Mouse (Mus musculus): ENCODE data around the gene Btf3l4. TPM values are rescaled to one million over a fixed set of nuclear protein-coding genes. Genes with fewer than 3 reads are reported as not detected.
A peak's percentile ranks its signal among the peaks of the same experiment; 100 is the strongest.

The Btf3l4 gene
- total RNA-seq, 2 experiments from 2014 or later = 101 to 105 TPM

DNA sequence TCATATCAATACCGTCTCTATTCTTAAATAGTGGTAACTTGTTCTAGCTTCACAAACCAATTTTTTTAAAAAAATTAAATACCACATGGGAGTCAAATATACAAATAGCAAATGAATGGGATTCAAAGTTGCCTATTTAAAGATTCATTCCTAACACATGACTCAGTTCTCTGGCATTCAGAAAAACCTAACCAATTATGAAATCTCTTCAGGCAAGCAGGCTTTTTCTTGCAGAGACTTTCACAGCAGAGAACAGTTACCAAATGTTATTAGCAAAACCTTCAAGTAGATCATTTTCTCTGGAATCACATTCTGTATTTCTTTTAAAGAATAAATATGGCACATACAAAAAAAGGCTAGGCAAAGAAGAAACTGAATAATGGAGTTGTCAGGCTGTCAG lies 2.7 kb downstream of the Btf3l4 start:
- intact Hi-C loops (cut with DNase I) = no loop called here
- DNase-seq (ENCODE audit: extremely low spot score in 1 of 2, low spot score in 2 of 2) = no peak

DNA sequence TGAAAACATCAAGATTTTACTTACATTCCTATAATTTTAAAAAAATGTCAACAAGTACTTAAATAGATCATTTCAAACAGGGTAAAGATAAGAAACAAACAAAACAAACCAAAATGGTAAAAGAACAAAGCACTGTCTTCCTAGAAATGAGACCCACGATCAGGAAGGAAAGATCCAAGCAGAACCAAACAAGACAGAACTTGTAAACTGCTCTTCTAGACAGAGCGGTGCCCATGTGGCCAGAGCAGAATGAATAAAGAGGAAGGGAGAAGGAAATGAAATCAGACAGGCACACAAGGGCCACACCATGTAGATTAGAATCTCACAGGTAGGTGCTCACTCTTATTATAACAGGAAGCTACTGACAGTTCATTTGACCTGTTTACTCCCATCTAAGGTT lies 6.8 kb downstream of the Btf3l4 start:
- DNase-seq (ENCODE audit: extremely low spot score in 1 of 2, low spot score in 2 of 2) = no peak
- intact Hi-C loops (cut with DNase I) = no loop called here

DNA sequence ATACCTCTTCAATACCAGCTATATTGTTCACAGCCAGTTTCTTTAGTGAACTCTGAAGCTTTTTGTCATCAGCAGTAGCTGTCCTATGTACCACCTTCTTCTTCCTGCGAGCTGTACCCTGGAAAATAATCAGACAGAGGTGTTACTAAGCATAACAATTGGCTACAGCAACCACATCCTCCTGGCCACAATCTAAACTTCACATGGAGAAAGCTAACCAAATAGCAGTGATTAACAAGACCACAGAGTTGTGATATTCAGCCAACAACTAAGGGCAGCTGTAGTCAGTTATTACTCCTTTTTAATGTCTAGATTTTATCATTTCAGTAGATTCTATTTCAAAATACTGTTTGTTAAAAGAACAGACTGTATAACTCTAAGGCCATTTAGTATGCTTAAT lies 7.3 kb downstream of the Btf3l4 start:
- DNase-seq (ENCODE audit: extremely low spot score in 1 of 2, low spot score in 2 of 2) = no peak
- intact Hi-C loops (cut with DNase I) = no loop called here

DNA sequence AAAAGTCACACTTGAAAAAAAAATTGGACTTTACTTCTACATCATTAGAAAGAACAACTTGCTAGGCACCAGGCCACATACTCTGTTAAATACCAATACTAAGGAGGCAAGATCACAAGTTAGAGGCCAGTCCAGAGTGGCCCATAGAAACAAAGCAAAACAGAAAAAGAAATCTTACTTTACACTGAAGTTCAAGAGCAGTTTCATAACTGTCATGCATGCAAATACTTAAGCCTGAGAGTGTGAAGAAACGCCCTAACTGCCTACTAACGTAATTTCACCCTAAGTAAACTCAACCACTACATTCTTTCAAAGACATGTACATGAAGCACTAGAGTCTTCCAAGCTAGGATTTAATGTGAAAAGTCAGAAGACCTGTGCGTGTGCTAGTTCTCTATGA lies 7.7 kb downstream of the Btf3l4 start:
- DNase-seq (ENCODE audit: extremely low spot score in 1 of 2, low spot score in 2 of 2) = no peak
- intact Hi-C loops (cut with DNase I) = no loop called here

DNA sequence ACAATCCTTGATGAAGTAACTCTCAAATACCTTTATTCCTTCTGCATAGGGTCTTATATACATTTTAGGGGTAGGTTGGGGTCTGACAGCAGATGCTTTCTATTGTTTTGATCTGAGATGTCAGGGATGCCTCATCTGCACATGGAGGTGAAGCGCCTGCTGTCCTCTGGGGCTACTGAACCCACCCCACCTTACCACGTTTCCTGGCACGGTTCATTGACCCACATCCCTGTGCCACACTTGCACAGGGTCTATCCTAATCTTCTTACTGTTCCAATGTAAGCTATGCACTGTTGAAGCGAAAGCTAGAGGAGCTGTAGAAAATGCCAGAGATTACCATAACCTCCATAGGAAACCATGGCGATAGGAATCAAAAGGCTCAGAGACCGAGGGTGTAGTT lies 21.9 kb downstream of the Btf3l4 start:
- intact Hi-C loops (cut with DNase I) = no loop called here
- no peak for DNase-seq (ENCODE audit: extremely low spot score in 1 of 2, low spot score in 2 of 2)

DNA sequence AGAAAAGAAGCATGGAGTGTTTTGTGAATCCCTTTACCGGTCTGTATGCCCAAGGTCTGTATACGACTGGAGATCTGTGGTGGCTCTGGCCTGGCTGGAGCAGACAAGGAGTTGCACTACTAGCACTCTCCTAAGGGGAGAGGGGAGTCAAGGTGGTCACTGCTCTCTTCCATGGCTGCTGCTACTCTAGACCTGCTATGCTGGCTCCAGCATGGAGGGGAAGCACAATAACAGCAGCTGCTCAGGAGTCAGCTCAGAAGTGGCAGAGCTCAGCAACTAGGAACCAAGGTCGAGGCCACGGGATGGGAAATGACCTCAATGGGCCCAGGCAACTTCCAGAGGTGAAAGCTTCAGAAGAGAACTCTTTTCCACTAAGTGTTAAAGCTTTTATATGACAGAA lies 22.3 kb downstream of the Btf3l4 start:
- intact Hi-C loops (cut with DNase I) = no loop called here
- no peak for DNase-seq (ENCODE audit: extremely low spot score in 1 of 2, low spot score in 2 of 2)

DNA sequence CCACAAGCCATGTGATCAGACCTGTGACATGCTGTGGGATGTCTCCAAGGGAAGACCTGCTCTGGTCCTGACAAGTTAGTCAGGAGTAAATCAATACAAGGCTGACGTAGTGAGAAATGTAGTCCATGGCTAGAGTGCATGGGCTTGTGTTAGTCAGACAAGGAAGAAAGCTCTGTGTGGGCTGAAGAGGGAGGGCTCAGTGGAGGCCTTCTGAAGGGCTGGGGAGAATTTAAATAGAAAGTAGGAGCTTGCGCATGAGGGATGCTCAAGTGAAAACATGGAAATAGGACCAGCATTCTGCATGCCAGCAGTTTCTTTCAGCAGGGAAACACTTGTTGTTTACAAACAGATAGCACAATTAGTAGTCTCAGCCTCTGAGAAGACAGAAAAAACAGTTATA lies 29.9 kb downstream of the Btf3l4 start:
- DNase-seq (ENCODE audit: extremely low spot score in 1 of 2, low spot score in 2 of 2) = no peak
- intact Hi-C loops (cut with DNase I) = no loop called here

DNA sequence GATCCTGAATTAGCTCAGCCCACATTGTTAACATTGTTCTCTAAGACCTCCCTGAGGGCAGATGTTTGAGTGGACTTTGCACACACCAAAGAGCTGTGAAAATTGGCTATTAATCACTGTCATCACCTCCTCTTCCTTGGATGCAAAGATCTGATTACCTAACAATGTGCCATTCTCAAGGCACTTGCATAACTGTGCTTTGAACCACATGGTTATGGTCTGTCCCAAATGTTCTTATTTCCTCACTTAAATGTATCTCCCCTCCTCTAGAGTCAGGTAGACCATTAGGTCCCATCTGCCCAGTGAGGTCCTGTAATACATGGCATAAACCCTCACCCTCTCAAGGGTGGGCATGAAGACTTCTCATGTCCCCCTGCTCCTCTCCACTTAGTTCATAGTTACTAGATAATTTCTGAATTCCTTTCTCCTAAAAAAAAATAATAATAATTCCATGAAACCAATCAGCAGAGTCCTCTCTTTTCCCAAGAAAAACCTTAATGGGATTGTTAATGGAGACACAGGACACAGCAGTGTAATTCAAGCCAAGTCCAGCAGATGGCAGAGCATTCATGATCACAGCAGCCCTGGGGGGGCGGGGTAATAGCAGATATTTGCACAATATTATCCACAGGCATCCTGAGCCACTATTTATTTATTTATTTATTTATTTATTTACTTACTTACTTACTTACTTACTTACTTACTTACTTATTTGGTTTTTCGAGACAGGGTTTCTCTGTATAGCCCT lies 35.2 kb downstream of the Btf3l4 start:
- intact Hi-C loops (cut with DNase I) = no loop called here
- DNase-seq (ENCODE audit: extremely low spot score in 1 of 2, low spot score in 2 of 2) = peak; percentile 28 to 67

DNA sequence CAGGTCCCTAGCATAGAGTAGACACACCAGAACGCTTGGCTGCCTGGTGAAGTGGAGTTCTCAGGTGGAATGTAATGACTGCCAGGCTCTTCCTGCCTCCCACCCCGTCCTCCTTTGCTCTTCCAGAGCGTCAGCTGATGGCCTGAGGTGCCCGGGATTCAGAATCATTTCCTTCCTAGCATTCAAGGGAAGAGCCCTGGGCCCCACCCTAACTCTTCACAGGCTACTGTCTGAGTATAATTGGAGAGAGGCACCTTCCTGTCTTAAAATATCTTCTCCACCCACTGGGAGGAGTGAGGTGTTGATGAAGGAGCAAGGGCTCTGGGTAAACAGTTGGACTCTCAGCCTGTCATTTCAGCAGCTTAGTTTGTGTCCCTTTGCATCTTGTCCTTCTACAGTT lies 36.7 kb downstream of the Btf3l4 start:
- intact Hi-C loops (cut with DNase I) = no loop called here
- no peak for DNase-seq (ENCODE audit: extremely low spot score in 1 of 2, low spot score in 2 of 2)

DNA sequence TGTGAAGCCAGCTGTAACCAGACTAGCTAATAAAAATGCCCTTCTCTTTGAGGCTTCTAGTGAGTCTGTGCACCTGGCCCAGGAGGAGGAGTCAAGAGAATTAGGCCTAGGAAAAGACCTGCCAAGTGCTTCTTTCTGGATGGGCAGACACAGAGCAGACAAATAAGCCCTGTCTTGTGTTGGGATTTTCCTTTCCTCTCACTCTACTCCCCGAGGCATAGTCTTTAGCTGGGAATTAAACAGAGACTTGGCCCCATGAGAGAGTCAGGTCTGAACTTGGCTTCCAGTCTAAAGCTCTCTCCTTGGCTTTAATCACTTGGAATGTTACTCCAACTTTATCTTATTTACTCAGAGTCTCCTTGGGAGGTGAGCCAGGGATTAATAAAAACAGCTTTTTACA lies 39.5 kb downstream of the Btf3l4 start:
- intact Hi-C loops (cut with DNase I) = no loop called here
- DNase-seq (ENCODE audit: extremely low spot score in 1 of 2, low spot score in 2 of 2) = no peak

DNA sequence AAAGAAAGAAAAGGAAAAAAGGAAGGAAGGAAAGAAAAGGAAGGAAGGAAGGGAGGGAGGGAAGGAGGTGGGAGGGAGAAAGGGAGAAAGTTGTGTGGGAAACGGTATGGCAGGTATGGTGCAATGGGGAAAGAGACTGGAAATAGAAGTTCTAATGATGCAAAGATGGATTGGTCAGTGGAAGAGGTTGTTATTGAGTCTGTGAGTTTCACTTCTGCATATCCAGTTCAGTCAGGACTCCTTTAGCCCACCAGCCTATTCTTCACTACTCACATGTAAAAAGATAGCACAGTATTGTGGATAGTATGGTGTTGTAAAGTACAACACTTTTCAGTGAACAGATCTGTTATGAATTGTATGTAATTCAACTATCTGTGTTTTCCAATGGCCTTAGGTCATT lies 42.9 kb downstream of the Btf3l4 start:
- DNase-seq (ENCODE audit: extremely low spot score in 1 of 2, low spot score in 2 of 2) = no peak

DNA sequence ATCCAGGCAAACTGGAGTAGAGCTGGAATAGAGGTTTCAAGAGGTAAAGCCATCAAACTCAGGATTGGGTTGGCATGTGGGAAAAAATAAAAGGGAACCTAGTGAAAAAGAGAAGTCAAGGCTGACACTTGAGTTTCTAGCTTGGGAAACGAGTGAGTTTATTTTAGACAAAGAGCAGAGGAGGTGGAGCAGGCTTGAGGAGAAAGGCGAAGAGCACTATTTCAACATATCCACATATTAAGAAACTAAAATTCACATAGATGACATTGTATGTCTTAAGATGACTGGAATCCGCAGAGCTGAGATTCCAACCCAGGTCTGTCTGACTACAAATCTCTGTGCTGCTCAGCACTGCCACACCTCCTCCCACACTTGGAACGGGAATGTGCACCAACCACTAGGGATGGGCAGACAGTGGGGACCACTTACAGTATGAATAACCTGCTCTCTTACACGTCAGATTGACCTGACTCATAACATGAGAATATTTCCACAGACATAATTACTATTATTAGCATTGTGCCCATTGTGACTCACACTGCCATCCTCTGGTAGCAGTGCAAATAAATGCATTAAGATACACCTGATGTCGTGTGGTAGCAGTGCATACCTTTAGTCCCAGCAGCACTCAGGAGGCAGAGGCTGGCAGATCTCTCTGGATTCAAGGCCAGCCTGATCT lies 44.0 kb downstream of the Btf3l4 start:
- DNase-seq (ENCODE audit: extremely low spot score in 1 of 2, low spot score in 2 of 2) = no peak
- intact Hi-C loops (cut with DNase I) = no loop called here

More for the DNA sequence above, 42.9 kb downstream of the Btf3l4 start:
- intact Hi-C loops (cut with DNase I) = no loop called here

DNA sequence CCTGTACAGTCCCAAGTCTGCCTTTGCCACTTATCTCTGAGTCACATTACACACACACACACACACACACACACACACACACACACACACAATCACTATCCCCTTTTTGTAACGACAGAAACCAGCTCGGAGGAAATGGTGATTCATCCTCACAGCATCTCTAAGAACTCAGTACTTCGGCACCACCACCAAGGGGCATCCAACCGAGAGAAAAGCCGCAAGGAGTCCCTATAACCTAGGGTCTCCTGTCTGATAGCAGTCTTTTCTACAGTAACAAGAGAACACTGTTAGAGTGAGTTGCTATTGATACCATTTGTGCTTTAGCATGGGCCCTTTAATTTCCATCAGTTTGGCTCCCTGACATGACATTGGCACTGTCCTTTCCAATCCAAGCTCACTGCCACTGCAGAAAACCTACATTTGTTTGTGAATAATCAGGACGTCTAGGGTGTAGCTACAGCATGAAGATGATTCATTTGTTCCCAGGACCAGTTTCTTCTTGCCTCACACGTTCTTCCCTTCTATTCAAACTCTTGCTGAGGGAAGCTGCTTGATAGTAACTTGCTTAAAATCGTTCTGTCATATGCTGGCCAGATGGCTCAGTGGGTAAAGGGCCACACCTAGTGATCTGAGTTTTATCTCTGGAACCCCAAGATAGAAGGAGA lies 50.9 kb downstream of the Btf3l4 start:
- intact Hi-C loops (cut with DNase I) = no loop called here
- peak; percentile 4 to 15 for DNase-seq (ENCODE audit: extremely low spot score in 1 of 2, low spot score in 2 of 2)

DNA sequence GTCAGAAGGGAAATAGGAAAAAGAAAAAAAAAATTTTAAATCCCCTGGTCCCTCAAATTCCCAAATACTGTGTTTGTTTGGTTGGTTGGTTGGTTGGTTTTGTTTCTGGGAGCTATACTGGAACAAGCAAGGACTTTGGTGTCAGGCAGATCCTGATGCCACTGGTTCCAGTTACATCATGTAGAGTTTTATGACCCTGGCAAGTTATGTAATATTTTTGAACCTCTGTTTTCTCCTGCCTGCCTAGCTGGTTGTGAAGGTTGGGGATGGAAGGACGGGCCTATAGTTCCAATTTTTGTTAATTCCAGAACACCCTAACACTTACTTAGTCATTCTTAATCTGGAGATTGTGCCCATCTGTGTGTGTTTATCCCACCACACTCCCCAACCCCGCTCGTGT lies 51.8 kb downstream of the Btf3l4 start:
- intact Hi-C loops (cut with DNase I) = no loop called here
- DNase-seq (ENCODE audit: extremely low spot score in 1 of 2, low spot score in 2 of 2) = no peak

DNA sequence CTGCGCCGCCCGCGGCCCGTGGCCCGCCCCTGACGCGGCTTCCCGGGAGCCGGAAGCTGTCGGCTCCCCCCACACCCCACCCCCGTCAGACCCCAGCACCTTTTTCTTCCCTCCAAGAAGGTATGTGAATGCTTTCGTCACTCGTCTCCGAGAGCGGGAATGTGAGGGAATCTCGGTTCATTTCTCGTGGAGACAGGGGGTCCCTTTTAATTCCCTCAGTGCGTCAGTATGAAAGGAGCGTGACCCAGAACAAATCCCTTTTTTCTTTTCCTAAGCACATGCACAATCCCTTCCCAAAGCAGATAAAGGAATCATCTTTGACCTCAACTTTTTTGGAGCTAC lies 52.6 kb downstream of the Btf3l4 start:
- peak in 1 of 2 experiments; percentile 18 for DNase-seq (ENCODE audit: extremely low spot score in 1 of 2, low spot score in 2 of 2)
- intact Hi-C loops (cut with DNase I) = no loop called here

DNA sequence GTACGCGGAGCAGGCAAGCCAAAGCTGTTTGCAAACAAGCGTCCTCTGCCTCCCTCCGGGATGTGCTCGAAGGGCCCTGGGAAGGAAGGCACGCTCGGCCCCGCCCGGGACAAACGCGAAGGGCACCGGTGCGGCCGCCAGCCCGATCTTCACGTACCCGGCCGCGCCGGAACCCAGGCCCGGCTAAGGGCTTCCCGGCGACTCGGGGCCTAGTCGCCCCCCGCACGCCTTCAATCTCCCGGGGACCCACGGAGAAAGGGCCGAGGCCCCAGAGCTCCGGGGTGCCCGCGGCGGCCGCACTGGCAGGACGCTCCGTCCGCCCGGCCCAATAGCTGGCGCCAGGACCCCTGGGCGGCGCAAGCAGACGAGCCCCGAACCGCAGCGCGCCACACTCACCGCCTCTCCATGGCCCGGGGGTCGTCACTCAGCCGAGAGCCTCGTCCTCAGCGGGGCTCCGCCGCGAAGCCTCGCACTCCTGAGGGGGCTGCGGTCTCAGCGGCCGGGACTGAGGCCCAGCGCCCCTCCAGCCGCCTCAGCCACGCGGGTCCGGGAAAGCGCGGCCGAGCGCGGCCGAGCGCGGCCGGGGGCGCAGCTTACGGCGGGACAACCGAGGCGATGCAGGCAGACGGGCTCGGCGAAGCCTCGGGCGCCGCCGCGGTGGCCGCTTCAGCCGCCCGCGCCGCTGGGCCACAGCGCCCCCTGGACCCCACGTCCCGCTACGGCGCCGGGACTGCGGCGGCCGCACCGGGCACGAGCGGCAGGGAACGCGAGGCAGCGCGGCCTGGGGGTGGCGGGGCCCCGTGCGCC lies 53.2 kb downstream of the Btf3l4 start, which contains the start of gene Zfyve9:
Zfyve9 (minus strand) TSS at position 742 of the 807 bp plus-strand sequence.
- DNase-seq (ENCODE audit: extremely low spot score in 1 of 2, low spot score in 2 of 2) = peak; percentile 45 to 88
- intact Hi-C loops (cut with DNase I) = no loop called here

DNA sequence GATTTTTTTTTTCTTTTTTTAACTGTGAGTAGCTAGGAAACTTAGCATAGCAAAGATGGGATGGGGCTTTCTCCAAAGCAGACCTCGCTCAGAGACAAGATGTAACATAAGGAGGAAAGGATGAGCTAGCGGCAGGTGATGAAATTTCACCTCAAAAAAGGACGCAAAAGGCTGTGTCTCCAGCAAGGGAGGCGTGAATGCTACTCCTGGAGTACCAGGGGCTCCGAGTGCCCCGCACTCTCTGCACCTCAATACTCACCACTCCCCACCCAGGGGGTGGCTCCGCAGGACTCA lies 53.7 kb downstream of the Btf3l4 start:
- intact Hi-C loops (cut with DNase I) = no loop called here
- DNase-seq (ENCODE audit: extremely low spot score in 1 of 2, low spot score in 2 of 2) = no peak

DNA sequence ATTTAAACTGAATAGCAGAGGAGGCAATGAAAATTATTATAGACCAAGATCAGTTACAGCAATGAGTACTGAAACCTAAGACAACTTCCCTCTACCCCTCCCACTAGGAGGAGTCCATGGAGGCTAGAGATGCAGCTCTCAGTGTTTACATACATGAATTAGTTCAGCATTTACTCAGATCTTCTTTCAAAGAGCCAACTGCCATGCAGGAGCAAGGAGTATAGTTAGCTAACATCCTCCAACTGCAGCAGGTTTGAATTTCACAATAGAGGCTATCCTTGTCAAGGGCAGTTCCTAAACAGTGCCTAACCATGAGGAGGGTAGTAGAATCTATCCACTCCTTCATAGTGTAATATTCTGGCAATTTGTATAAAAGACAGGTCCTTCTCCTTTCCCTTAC lies 64.9 kb downstream of the Btf3l4 start:
- intact Hi-C loops (cut with DNase I) = no loop called here
- DNase-seq (ENCODE audit: extremely low spot score in 1 of 2, low spot score in 2 of 2) = no peak
